Mouse (Mus musculus) embryonic fibroblast, embryonic 13.5 days (primary cell): ENCODE measurements around the gene Guca1b. TPM values are rescaled to one million over a fixed set of nuclear protein-coding genes. Genes with fewer than 3 reads are reported as not detected.

ENCODE experiments used
- H3K27ac ChIP-seq: 2 replicates; pipeline ENCODE4 v1.5.1; 2012; ENCODE audit warnings: low read length, control low read depth, inconsistent platforms; ENCODE audit not compliant: insufficient read depth
- H3K4me1 ChIP-seq: 2 replicates; pipeline ENCODE4 v1.6.1; 2011; ENCODE audit warnings: low read length; ENCODE audit not compliant: control insufficient read depth, insufficient read depth
- H3K4me3 ChIP-seq: 2 replicates; pipeline ENCODE4 v1.5.1; 2011; ENCODE audit warnings: mild to moderate bottlenecking, control low read depth, low read length; ENCODE audit not compliant: insufficient read depth
- CTCF ChIP-seq: IDR thresholded peaks from 2 replicates; pipeline ENCODE4 v1.5.1; 2011; ENCODE audit warnings: mild to moderate bottlenecking, control low read depth, low read length, moderate library complexity, borderline replicate concordance; ENCODE audit not compliant: insufficient read depth
- POLR2A ChIP-seq: IDR thresholded peaks from 2 replicates; pipeline ENCODE4 v1.6.1; 2011; ENCODE audit warnings: low read depth, mild to moderate bottlenecking, control low read depth, low read length, moderate library complexity
- polyA plus RNA-seq: library from polyadenylated mRNA; stranded (reverse); fragments of >200 nt; gene quantifications from 2 replicates; pipeline ENCODE4 v1.2.4, GENCODE M21; 2011; ENCODE audit warnings: low read depth; ENCODE audit not compliant: missing spikeins, insufficient read length

Guca1b gene
- polyA plus RNA-seq, 1 experiment: 0.32 TPM

- Histone ChIP-seq H3K4me3 (no peak overlapping the region), H3K4me1 (peaks cover 12% of the 10 kb centered on the region), H3K27ac (no peak overlapping the region)
- no peak for TF ChIP-seq CTCF
- TF ChIP-seq POLR2A: no peak
Observed at GRCm38 (mm10) chr17:47378133-47378532, 7.1 kb upstream of the Guca1b start.

- Histone ChIP-seq H3K4me1 (no peaks in the 10 kb centered on the region), H3K27ac (no peak overlapping the region), H3K4me3 (no peak overlapping the region)
- TF ChIP-seq POLR2A (no peak), CTCF (no peak)
Observed at GRCm38 (mm10) chr17:47381917-47382316, 3.3 kb upstream of the Guca1b start.

GRCm38 (mm10) chr17:47383266-47383665 lies 1.9 kb upstream of the Guca1b start:
- Histone ChIP-seq H3K27ac (no peak overlapping the region), H3K4me1 (no peaks in the 10 kb centered on the region), H3K4me3 (no peak overlapping the region)
- TF ChIP-seq CTCF (no peak), POLR2A (no peak)

- no peak overlapping the region for H3K27ac ChIP-seq
- no peak overlapping the region for H3K4me3 ChIP-seq
- TF ChIP-seq POLR2A (no peak), CTCF (peak; percentile 19; the same call in 1 of the 2 replicates)
- H3K4me1 ChIP-seq: no peaks in the 10 kb centered on the region
Observed at GRCm38 (mm10) chr17:47384064-47384463, 1.1 kb upstream of the Guca1b start.

GRCm38 (mm10) chr17:47386649-47387048 lies 1.5 kb downstream of the Guca1b start:
- Histone ChIP-seq H3K27ac (no peak overlapping the region), H3K4me3 (no peak overlapping the region), H3K4me1 (no peaks in the 10 kb centered on the region)
- no peak for TF ChIP-seq POLR2A
- peak; percentile 62; the same call in 1 of the 2 replicates for TF ChIP-seq CTCF

GRCm38 (mm10) chr17:47394223-47394869 lies 9.2 kb downstream of the Guca1b start:
- TF ChIP-seq POLR2A (no peak), CTCF (no peak)
- H3K4me3 ChIP-seq: no peak overlapping the region

GRCm38 (mm10) chr17:47395376-47395913 lies 10.3 kb downstream of the Guca1b start:
- no peaks in the 10 kb centered on the region for H3K4me1 ChIP-seq
- TF ChIP-seq CTCF (no peak), POLR2A (no peak)
- no peak overlapping the region for H3K27ac ChIP-seq
- H3K4me3 ChIP-seq: peak overlapping the region; percentile 0; the same call in 1 of the 2 replicates

More at GRCm38 (mm10) chr17:47394223-47394869, 9.2 kb downstream of the Guca1b start:
- Histone ChIP-seq H3K27ac (no peak overlapping the region), H3K4me1 (no peaks in the 10 kb centered on the region)

- H3K27ac ChIP-seq: no peak overlapping the region
- no peak for TF ChIP-seq CTCF
- TF ChIP-seq POLR2A: no peak
- H3K4me1 ChIP-seq: no peaks in the 10 kb centered on the region
- no peak overlapping the region for H3K4me3 ChIP-seq
Observed at GRCm38 (mm10) chr17:47399091-47399490, 13.9 kb downstream of the Guca1b start.

GRCm38 (mm10) chr17:47400451-47400850 lies 15.3 kb downstream of the Guca1b start, which contains the start of gene Guca1a:
Gene Guca1a (minus strand): TSS chr17:47400584.
- no peak for TF ChIP-seq POLR2A
- TF ChIP-seq CTCF: no peak
- H3K4me3 ChIP-seq: no peak within 1 kb of the TSS
- H3K27ac ChIP-seq: no peak within 1 kb of the TSS
- no peaks in the 10 kb centered on the region for H3K4me1 ChIP-seq
